Mouse (Mus musculus) left cerebral cortex, postnatal 10 days (tissue): ENCODE results near the gene Vps4b. TPM values are rescaled to one million over a fixed set of nuclear protein-coding genes. Genes with fewer than 3 reads are reported as not detected.

Experiments used
- DNase-seq, 2 experiments: peaks; one replicate each; pipeline ENCODE4 v3.0.0; 2021 to 2022; ENCODE audit warnings: low spot score in 2 of 2, mixed read lengths in 1 of 2; ENCODE audit errors: extremely low spot score in 1 of 2
- intact Hi-C: fragments of 180-260 bp; cut with DNase I; formaldehyde crosslinking; loops from one replicate; pipeline ENCODE4 v1.15.1; 2025
- total RNA-seq, 2 experiments: library from RNA; stranded (reverse); gene quantifications; 2 replicates each; pipeline ENCODE4 v1.2.3; 2021

The Vps4b gene
- total RNA-seq = 10 to 100 TPM; 43.2 to 44.6 TPM

- intact Hi-C loops = no loop called here
- DNase-seq = peak; percentile 92 to 94
Measured at GRCm38 (mm10) chr1:106796542-106796924, at the start of gene Vps4b. Gene Vps4b, minus strand, starts transcription at chr1:106796728.

GRCm38 (mm10) chr1:106828784-106829183, 32.3 kb upstream of the Vps4b start:
- intact Hi-C loops = no loop called here

GRCm38 (mm10) chr1:106822297-106822696, 25.8 kb upstream of the Vps4b start:
- intact Hi-C loops = no loop called here
- DNase-seq = peak in 1 of 2 experiments; percentile 6

More at GRCm38 (mm10) chr1:106828784-106829183, 32.3 kb upstream of the Vps4b start:
- no peak for DNase-seq

- intact Hi-C loops = loop anchor here (2.0 kb wide), 1 partner anchor 394 kb away; no protein-coding TSS in a partner anchor
- DNase-seq = no peak
Measured at GRCm38 (mm10) chr1:106818323-106818722, 21.8 kb upstream of the Vps4b start.

- no peak for DNase-seq
- intact Hi-C loops = no loop called here
Measured at GRCm38 (mm10) chr1:106816766-106817165, 20.2 kb upstream of the Vps4b start.

- intact Hi-C loops = no loop called here
- DNase-seq = no peak
Measured at GRCm38 (mm10) chr1:106815265-106815664, 18.7 kb upstream of the Vps4b start.

GRCm38 (mm10) chr1:106814864-106815263, 18.3 kb upstream of the Vps4b start:
- DNase-seq = no peak
- intact Hi-C loops = no loop called here

GRCm38 (mm10) chr1:106799931-106800330, 3.4 kb upstream of the Vps4b start:
- intact Hi-C loops = no loop called here
- DNase-seq = no peak

- DNase-seq = no peak
- intact Hi-C loops = no loop called here
Measured at GRCm38 (mm10) chr1:106799406-106799805, 2.9 kb upstream of the Vps4b start.

GRCm38 (mm10) chr1:106796987-106797779, 655 bp upstream of the Vps4b start:
- DNase-seq = no peak
- intact Hi-C loops = no loop called here

DNA sequence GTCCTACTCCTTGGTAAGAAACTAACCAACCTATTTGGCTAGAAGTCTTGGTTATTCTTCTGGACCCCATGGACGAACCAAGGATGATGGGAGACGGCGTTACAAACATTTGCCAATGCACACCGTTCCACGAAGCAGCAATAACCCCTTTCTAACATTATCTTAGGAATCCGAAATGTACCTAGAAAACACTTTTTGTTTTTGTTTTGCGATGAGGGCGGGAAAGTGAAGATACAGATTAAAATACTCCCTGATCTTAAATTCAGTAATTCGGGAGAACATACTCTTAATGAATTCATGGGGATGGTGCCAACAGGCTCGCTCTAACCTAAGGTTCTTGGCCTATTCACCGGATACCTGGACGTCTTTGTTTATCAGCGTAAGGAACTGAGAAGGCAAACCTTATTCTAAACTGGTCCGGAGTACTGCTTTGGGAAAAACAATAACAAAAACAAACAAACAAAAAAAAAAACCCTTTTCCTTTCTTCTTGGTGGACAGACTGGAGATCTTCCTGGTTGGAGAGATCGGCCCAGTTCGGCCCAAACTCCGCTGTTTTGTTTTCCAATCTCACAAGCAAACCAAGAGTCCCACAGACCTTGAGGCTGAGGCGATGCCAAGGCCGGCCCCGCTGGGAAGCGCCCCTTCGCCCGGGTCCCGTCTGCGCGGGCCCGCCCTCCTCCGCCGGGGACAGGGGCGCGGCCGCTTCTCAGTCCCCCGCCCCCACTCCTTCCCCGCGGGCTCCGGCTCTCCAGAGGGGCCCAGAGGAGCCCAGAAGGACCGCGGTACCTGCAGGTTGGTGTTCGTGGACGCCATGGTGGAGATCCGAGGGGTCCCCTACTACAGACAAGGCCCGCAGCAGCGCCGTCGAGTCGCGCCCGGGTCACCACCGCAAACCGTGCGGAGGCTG, 640 bp downstream of the Vps4b start:
- intact Hi-C loops = no loop called here
- DNase-seq = peak in 1 of 2 experiments; percentile 75

DNA sequence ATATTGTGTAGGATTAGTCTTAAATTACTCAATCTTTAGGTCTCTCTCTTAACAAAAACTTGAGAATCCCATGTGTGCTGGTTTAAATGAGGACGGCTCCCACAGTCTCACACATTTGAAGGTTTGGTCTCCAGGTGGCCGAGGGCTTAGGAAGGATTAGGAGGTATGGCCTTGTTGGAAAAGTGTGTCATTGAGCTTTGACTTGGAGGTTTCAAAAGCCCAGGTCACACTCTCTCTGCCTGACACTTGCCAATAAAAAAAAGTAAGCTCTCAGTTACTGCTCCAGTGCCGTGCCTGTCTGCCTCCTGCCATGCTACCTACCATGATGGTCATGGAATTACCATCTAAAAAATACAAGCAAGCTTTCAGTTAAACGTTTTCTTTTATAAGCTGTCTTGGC, 21.6 kb downstream of the Vps4b start:
- no peak for DNase-seq
- intact Hi-C loops = no loop called here

- intact Hi-C loops = no loop called here
Measured at GRCm38 (mm10) chr1:106774092-106774491, 22.4 kb downstream of the Vps4b start.

DNA sequence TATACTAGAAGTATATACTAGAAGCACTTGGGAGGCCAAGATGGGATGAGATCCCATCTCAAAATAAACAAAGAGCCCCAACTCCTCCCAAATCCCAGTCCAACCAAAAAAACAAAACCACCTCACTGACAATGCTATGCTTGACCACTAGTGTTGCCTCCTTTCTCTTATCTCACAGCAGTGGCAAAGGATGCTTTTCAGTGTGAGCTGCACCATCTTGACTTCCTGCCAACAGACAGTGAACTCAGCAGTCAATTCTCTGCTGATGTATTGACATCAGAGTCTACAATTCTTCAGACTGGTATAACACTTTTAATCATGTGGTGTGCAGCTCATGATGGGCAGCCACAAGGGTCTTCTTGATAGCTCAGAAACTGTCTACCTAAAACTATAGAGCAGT, 27.8 kb downstream of the Vps4b start:
- DNase-seq = no peak
- intact Hi-C loops = no loop called here

More at GRCm38 (mm10) chr1:106774092-106774491, 22.4 kb downstream of the Vps4b start:
- DNase-seq = no peak

GRCm38 (mm10) chr1:106765771-106766170, 30.8 kb downstream of the Vps4b start:
- intact Hi-C loops = no loop called here
- no peak for DNase-seq

DNA sequence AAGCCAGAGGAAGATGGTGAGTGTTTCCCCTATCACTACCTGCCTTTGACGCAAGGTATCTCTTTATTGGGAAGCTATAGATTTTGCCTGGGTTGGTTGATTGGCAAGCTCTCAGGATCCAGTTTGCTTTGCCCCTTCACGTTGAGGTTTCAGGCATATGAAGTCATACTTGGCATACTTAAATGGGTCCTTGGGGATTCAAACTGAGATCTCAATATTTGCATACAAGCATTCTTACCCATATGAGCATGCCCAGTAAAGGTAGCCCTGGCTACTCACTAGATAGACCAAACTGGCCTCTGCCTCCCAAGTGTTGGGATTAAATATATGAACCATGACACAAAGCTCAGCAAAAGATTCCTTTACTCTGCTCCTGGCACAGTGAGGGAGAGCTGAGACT, 31.7 kb downstream of the Vps4b start:
- intact Hi-C loops = no loop called here
- DNase-seq = no peak

DNA sequence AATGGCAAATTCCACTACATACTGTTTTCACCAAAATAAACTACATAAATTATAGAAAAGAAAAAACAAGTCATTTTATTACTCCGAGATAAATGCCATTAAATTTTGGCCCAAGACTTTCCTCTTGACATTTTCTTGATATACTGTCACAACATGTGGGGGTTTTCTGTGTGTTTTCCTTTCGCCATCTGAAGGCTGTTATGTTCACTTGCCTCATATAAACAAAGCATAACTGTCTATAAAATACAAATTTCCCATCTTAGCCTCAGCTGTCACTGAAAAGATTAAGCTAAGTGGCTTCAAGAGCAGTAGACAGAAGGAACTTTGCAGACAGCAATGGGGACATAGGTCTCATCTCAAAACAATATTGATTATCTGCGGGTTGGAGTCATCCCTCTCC, 32.2 kb downstream of the Vps4b start:
- DNase-seq = no peak
- intact Hi-C loops = no loop called here

DNA sequence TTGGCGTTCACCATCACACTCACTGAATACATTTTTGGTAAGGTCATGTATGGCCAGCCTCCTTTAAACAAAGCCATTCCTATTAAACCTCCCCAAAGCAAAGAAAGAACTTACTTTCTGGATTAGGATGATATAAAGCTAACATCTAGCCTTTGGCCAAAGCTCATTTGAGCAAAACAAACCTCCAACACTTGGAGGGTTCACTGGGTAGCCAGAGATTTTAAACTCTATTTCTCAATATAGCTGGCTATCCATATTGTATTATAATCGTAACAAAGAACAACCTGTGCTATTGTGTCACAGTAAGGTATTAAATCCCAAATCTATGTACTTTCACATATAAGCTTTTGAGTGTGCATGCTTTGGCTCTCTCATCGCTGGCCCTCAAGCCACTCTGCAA, 35.8 kb downstream of the Vps4b start:
- intact Hi-C loops = no loop called here
- DNase-seq = no peak

GRCm38 (mm10) chr1:106759572-106760435, 36.7 kb downstream of the Vps4b start, which contains the start of gene Kdsr:
Gene Kdsr, minus strand, starts transcription at chr1:106759727.
- DNase-seq = peak; percentile 96 to 99
- intact Hi-C loops = no loop called here
